Mouse (Mus musculus): Measurements from ENCODE around the gene Gm12166.

Gm12166 gene

DNA sequence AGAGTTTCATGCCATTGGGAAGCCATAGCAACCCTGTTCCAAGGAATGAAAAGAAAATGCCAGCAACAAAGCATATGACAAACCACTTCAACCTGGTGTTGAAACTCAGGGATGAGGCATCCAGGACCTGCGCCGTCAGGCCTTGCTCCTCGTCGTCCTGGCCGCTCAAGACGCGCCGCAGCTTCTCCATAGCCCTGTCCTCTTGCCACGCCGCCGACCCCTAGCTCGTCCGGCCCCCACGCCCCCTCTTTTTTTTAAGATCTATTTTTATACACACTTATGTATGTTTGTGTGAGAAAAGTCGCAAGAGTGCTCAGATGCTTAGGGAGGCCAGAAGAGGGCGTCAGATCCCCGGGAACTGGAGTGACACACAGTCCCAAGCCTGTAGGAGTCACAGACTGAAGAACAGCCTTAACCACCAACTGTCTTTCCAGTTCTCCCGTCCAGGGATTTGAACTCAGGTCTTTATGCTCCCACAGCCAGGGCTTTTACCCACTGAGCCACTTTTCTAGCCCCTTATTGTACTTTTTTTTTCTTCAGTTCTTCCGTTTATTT, at the start of gene Gm12166:
TSS of gene Gm12166 (minus strand) at position 217 of the 555 bp plus-strand sequence.
- DNase-seq = peak; percentile 87

DNA sequence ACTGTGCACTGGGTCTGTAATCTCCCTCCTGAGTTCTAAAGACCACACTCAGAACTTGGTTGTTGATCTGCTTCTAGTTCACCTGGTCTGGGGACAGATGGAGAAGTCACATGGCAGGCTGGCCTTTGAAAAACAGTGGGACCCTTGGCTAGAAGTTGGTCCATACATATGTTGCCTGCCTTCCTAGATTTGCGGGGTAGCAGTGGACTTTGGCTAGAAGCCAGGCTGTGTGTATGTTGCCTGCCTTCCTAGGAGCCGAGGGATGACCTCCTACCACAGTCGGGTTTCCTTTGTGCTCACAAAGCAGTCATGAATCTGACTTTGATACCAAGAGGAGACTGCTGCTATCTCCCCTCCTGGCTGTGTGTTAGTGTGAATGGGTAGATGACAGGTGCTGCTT, 44.9 kb upstream of the Gm12166 start:
- no peak for DNase-seq

DNA sequence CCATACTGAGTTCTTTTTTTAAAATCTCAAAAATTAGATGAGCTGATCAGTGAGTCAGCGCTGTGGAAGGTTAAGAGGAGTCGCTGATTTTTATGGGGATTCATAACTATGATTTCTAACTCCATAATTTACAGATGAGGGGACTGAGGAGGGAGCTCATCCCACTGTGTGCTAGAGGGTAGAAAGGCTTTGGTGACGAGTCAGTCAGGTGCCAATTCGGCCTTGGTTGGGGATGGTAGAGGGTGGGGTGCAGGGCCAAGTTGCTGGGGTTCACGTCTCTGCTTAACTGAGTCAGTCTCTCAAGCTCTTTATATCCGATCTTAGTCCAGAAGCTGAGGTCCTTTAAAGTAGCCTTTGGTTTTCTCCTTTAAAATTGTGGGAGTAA, 44.1 kb upstream of the Gm12166 start:
- no peak for DNase-seq

DNA sequence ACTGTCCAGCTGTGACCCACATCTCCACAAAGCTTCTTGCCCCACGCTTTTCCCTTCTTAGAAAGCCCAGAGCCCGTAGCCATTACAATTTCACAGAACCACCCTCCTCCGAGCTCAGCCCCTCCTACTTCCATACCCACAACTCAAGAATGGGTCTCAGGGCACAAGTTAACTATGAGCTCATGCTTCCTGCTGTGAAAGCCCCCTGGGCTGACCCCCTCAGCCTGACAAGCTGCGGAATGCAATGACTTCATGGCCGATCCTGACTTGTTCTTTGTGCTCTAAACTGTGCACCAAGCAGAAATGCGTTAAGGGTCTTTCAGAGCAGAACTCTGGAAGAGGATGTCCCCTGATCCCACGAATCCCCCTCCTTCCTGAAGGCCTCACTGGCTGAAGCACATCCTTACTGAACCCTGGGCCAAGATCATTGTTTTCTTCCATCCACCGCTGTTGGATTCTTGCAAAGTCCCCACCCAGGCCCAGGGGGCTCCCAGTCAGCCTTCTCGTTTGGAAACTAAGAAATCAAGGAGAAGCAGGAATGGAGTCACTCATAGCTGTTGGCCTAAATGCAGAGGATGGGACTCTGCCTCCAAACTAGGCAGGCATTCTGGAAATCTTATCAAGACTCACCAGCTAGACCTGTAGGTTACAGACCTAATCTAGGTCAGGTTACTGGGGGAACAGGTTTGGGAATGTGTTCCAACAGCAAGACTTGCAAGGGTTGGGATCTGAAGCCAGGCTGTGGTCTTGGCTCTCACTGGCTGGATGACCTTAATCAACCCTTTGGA, 43.5 kb upstream of the Gm12166 start:
- peak; percentile 56 for DNase-seq

- no peak for DNase-seq
These were observed 40.0 kb upstream of the Gm12166 start for GRCm38 (mm10) chr11:46092121-46092520.

DNA sequence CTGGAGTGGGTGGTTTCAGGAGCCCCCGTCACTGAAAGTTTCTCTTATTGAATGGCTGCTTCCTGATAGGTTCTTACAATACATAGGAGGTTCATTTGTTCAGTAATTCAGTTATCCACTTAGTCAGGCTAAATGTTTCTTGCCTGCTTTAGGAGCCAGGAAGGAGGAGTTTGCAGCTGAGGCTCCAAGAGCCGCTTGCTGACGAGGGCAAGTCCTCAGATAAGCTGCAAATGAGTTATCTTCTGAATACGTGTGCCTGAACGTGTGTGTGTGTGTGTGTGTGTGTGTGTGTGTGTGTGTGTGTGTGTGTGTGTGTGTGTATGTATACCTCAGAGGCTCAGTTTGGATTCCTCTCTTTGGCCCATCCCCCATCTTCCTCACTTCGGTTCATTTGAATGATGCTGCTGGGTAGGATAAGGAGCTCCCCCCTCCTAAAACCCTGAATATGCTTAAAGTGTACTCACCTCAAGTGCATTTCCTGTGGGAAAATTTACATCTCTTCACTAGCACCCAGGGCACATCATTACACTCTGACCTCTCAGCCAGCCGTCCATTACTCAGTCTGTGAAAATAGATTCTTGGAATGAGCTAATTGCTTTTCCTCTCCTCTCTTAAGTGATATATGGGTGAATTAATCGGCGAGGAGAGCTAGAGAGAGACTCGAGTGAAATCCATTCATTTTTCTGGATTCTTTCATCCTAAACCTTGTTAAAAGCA, 39.0 kb upstream of the Gm12166 start:
- no peak for DNase-seq

GRCm38 (mm10) chr11:46090036-46090725, 38.1 kb upstream of the Gm12166 start:
- no peak for DNase-seq

DNA sequence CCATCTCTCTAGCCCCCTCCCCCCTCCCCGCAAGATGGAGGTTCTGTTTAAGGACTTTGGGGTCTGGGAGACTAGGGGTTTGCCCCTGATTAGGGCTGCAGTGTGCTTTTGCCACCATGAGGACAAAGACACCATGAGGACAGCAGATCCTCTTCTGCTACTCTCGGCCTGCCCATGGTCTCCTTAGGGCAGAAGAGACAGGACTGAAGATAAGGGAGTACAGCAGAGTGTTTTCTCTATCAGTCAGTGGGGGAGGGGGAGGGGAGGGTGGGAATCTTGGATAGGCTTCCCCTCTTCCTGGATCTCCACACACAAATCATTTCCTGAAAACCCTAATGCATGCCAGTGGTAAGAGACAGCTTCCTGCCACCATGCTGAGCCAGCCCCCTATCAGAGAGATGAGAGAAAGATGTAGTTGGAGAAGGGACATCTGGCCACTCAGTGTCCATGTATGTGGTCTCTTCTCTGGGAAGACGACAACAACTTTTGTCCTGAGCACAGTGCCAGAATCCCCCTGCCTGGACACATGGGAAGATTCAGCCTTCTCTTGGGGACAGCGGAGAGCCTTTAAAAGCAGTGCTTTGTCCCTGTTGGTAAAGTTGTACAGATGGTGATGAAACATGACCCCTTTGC, 37.1 kb upstream of the Gm12166 start:
- peak; percentile 77 for DNase-seq

- DNase-seq = no peak
These were observed 34.3 kb upstream of the Gm12166 start for GRCm38 (mm10) chr11:46086446-46086845.

- DNase-seq = peak; percentile 55
These were observed 33.5 kb upstream of the Gm12166 start for GRCm38 (mm10) chr11:46085398-46086163.

DNA sequence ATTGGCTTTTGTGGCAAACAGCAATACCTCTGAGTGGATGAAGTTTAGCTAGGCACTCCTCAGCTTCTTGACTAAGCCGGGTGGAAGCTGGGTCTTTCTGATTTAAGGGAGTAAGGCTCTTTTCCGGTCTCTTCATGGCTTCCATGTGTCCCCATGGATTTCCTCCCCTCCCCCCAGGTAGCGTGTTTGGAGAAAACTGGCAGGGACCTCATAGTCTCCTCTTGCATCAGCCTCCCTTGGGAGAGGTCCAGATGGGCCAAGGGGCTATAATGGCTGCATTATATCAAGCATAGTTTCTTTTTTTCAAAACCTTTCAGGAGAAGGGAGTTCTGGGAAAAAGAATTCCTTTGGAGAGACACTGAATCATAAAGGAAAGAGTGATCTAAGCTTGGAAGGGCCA, 32.4 kb upstream of the Gm12166 start:
- peak; percentile 77 for DNase-seq

GRCm38 (mm10) chr11:46083835-46084444, 31.8 kb upstream of the Gm12166 start:
- DNase-seq = no peak

DNA sequence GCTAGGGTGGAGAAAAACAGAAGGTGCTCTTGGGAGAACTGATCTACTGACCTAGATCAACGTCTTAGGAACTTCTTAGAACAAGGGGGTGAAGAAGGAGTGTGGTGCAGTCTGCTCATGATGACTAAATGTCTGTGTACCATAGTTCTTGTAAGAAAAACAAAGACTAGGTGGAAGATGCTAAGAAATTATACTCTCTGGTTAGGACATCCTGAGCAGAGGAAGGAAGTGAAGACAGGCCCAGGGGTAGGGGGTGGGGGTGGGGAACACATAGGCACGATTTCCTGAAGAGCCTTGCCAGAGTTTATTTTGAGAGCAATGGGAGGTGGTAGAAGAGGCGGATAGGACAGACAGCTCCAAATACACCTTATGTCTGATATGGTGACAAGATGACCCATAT, 31.3 kb upstream of the Gm12166 start:
- DNase-seq = no peak

GRCm38 (mm10) chr11:46081075-46081474, 29.0 kb upstream of the Gm12166 start:
- no peak for DNase-seq

DNA sequence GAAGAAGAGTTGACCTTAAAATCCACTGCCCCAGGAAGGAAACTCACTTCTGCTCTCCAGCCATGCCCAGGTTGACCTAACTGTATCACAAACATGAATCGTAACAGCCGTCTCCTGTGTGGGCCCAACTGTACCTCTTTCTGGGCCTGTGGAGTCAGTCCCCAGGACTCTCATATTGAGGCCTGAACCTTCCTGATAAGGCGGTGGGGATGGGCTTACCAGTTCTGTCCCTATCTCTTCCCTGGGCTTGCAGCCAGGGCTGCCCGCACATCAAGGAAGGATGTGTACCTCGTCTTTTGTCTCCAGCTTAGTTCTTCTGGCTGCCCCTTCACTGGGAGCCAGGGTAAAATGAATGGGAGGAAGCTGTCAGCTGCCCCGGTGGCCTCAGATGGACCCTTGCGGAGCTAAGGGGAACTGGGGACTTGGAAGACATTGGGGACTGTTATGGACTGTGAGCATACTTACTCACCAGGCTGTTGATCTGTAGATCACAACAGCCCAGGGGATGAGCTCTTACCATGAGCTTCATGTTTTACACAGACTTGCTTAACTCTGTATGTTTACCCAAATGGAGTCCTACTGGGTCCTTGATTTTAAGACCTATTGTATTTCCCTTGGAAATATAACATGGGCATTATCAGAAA, 25.7 kb upstream of the Gm12166 start:
- DNase-seq = peak; percentile 71

DNA sequence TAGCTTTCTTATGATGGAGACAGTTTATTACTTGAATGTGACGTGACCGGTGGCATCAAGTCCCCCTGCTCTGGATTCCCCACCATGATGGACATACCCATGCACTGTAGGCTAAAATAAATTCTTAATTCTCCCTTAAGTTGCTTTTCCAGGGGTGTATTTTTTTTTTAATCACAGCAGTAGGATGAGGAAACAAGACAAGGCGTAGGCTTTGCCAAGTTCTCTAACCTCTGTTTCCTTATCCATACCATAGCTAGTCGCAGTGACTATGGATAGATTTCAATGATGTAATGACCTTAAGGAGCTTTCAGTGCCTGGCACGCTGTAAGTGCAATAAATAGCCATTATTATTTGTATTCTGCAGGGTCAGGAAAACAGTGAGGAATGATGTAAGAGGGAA, 25.2 kb upstream of the Gm12166 start:
- no peak for DNase-seq

DNA sequence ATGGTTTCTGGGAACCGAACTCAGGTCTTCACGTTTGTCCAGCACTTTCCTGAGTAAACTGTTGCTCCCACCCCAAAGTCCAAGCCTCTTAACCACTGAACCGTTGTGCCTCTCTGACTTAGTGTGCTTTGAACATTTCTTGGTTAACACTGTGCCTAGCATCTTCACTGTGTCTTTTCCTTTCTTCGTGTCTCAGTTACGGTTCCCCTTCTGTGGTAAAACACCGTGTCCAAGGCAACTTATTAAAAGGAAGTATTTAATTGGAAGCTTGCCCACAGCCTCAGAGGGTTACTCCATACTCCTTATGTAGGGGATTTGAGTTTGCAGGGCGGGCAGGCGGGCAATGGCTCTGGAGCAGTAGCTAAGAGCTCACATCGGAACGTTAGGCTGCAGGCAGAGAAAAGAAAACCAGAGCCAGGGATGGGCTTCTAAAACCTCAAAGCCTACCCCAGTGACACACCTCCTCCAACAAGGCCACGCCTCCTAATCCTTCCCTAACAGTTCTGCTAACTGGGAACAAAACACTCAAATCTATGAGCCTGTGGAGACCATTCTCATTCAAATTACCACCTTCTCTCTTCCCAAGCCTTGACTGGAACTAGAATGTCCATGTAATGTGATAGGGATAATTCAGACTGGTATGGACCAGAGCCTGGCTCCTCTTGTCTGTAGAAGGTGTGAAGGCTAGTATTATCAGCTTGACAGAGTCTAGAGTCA, 24.5 kb upstream of the Gm12166 start:
- no peak for DNase-seq

- no peak for DNase-seq
These were observed 23.4 kb upstream of the Gm12166 start for GRCm38 (mm10) chr11:46075507-46075906.

- no peak for DNase-seq
These were observed 21.9 kb upstream of the Gm12166 start for GRCm38 (mm10) chr11:46073850-46074688.

Measured in lung, postnatal 10 days (tissue).